Mouse (Mus musculus): ENCODE data around the gene Faah. TPM values are rescaled to one million over a fixed set of nuclear protein-coding genes. Genes with fewer than 3 reads are reported as not detected.

The Faah gene
- total and polyA plus RNA-seq, 3 experiments = 3.4 to 15.1 (median 13.3) TPM

- H3K27ac ChIP-seq (ENCODE audit: insufficient read depth, low read depth) = no peak overlapping the region
- in situ Hi-C loops (cut with MboI; ENCODE audit: low pct_ligation_motif_present, low pct_unique_long_range_greater_than_20kb, low sequenced_read_pairs) (no loop called here), dilution Hi-C loops (cut with MboI; ENCODE audit: extremely low pct_ligation_motif_present, extremely low pct_unique_long_range_greater_than_20kb, low sequenced_read_pairs) (no loop called here)
- H3K79me2 ChIP-seq (replicated peaks; ENCODE audit: control insufficient read depth, extremely low read depth, insufficient read depth, poor library complexity, severe bottlenecking) = no peaks in the 10 kb centered on the region
- no peak overlapping the region for H3K9ac ChIP-seq (ENCODE audit: insufficient read depth, low read depth)
- no peak overlapping the region for H3K4me2 ChIP-seq (ENCODE audit: insufficient read depth, low read depth, poor library complexity, severe bottlenecking)
- peak; percentile 25; the same call in 1 of the 2 replicates for TF ChIP-seq CHD2 (IDR thresholded peaks at IDR 0.05; ENCODE audit: low read length)
- TF ChIP-seq ZNF384 (IDR thresholded peaks at IDR 0.05; ENCODE audit: low read depth, low read length) = no peak
- DNase-seq (ENCODE audit: extremely low read depth) = no peak
- H3K4me1 ChIP-seq (ENCODE audit: control insufficient read depth in 1 of 2, insufficient read depth in 2 of 2) = peaks cover 6 to 18% of the 10 kb centered on the region in 2 experiments; a peak in 3 of 4 replicates
- no peaks in the 10 kb centered on the region for H3K36me3 ChIP-seq (replicated peaks in 1 of 2; ENCODE audit: control insufficient read depth in 1 of 2, insufficient read depth in 1 of 2, low read length in 1 of 2)
- H3K27me3 ChIP-seq (replicated peaks) = peaks cover 90% of the 10 kb centered on the region
- no peak overlapping the region for H3K4me3 ChIP-seq (replicated peaks in 1 of 3; ENCODE audit: low read depth in 2 of 3, low read length in 2 of 3, poor library complexity in 1 of 3)
- H3K9me3 ChIP-seq (replicated peaks; ENCODE audit: low read length) = peaks cover 7% of the 10 kb centered on the region
Measured at GRCm38 (mm10) chr4:115964446-115964845, 53.3 kb downstream of the Faah start.

DNA sequence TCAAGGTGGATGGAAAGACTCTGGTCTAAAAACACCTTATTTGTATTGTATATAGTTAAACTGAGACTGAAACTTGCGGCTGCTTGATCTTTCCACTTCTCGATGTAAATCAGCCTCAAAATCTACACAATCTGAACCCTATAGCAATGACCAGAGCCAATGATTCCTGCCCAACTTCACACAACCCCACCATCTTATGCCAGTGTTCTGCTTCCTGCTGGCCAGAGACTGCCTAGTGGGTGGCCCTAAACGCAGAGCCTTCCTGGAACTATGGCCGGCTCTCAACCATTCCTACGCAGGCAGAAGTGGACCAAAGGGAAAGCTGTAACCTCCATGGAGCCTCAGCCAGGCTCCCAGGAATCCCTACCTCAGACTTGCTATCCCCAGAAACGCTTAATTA is 54.0 kb downstream of the Faah start:
- no peak for DNase-seq (ENCODE audit: extremely low read depth)
- no peak; the same call in 1 of the 2 replicates for TF ChIP-seq EP300 (IDR thresholded peaks at IDR 0.05; ENCODE audit: low read length)
- TF ChIP-seq MAZ (IDR thresholded peaks at IDR 0.05; ENCODE audit: low read depth, low read length) = 0 out of 2 replicates have a peak, but pooled peaks have one; percentile 2
- TF ChIP-seq ZMIZ1 (IDR thresholded peaks at IDR 0.05; ENCODE audit: low read depth, low read length) = no peak
- TF ChIP-seq RCOR1 (conservative IDR thresholded peaks at IDR 0.05; ENCODE audit: low read depth, low read length) = no peak
- no peak for TF ChIP-seq NELFE (IDR thresholded peaks at IDR 0.05; ENCODE audit: low read depth, low read length)
- TF ChIP-seq POLR2A (IDR thresholded peaks at IDR 0.05; ENCODE audit: low read depth, low read length) = no peak
- no peak for TF ChIP-seq ELF1 (IDR thresholded peaks at IDR 0.05; ENCODE audit: low read depth, low read length)
- Histone ChIP-seq H3K36me3 (replicated peaks in 1 of 2; ENCODE audit: control insufficient read depth in 1 of 2, insufficient read depth in 1 of 2, low read length in 1 of 2) (no peaks in the 10 kb centered on the region), H3K9me3 (replicated peaks; ENCODE audit: low read length) (peaks cover 7% of the 10 kb centered on the region), H3K4me1 (ENCODE audit: control insufficient read depth in 1 of 2, insufficient read depth in 2 of 2) (peaks cover 6 to 18% of the 10 kb centered on the region in 2 experiments; a peak in 3 of 4 replicates), H3K79me2 (replicated peaks; ENCODE audit: control insufficient read depth, extremely low read depth, insufficient read depth, poor library complexity, severe bottlenecking) (no peaks in the 10 kb centered on the region), H3K27ac (ENCODE audit: insufficient read depth, low read depth) (no peak overlapping the region), H3K4me3 (replicated peaks in 1 of 3; ENCODE audit: low read depth in 2 of 3, low read length in 2 of 3, poor library complexity in 1 of 3) (no peak overlapping the region), H3K27me3 (replicated peaks) (peaks cover 88% of the 10 kb centered on the region), H3K9ac (ENCODE audit: insufficient read depth, low read depth) (no peak overlapping the region; the same call in 1 of the 2 replicates), H3K4me2 (ENCODE audit: insufficient read depth, low read depth, poor library complexity, severe bottlenecking) (peak overlapping the region; percentile 48; the same call in 1 of the 2 replicates)
- in situ Hi-C loops (cut with MboI; ENCODE audit: low pct_ligation_motif_present, low pct_unique_long_range_greater_than_20kb, low sequenced_read_pairs) = no loop called here
- dilution Hi-C loops (cut with MboI; ENCODE audit: extremely low pct_ligation_motif_present, extremely low pct_unique_long_range_greater_than_20kb, low sequenced_read_pairs) = no loop called here

GRCm38 (mm10) chr4:115962671-115963412 is 54.9 kb downstream of the Faah start:
- H3K27ac ChIP-seq (ENCODE audit: insufficient read depth, low read depth) = no peak overlapping the region
- peak overlapping the region; percentile 48 for H3K4me2 ChIP-seq (ENCODE audit: insufficient read depth, low read depth, poor library complexity, severe bottlenecking)
- DNase-seq (ENCODE audit: extremely low read depth) = peak; percentile 16
- TF ChIP-seq EP300 (IDR thresholded peaks at IDR 0.05; ENCODE audit: low read length) = no peak
- no peak for TF ChIP-seq MYC (IDR thresholded peaks at IDR 0.05; ENCODE audit: low read depth, low read length)
- no peak for TF ChIP-seq KAT2A (IDR thresholded peaks at IDR 0.05; ENCODE audit: insufficient replicate concordance, low read length)
- TF ChIP-seq IRF4 (IDR thresholded peaks at IDR 0.05; ENCODE audit: low read depth, low read length) = 0 out of 2 replicates have a peak, but pooled peaks have one; percentile 7
- TF ChIP-seq NRF1 (IDR thresholded peaks at IDR 0.05; ENCODE audit: low read depth, low read length) = peak; percentile 44; the same call in 1 of the 2 replicates
- no peak for TF ChIP-seq E2F4 (IDR thresholded peaks at IDR 0.05; ENCODE audit: insufficient replicate concordance, low read depth, low read length)
- TF ChIP-seq CTCF (conservative IDR thresholded peaks at IDR 0.05 in 1 of 2, IDR thresholded peaks at IDR 0.05 in 1 of 2; ENCODE audit: low read depth in 2 of 2, low read length in 2 of 2) = peak in 1 of 2 experiments; percentile 30; a peak in 2 of 4 replicates
- peak; percentile 57 for TF ChIP-seq ELF1 (IDR thresholded peaks at IDR 0.05; ENCODE audit: low read depth, low read length)
- TF ChIP-seq MAZ (IDR thresholded peaks at IDR 0.05; ENCODE audit: low read depth, low read length) = 0 out of 2 replicates have a peak, but pooled peaks have one; percentile 3
- peak; percentile 40; the same call in 1 of the 2 replicates for TF ChIP-seq BHLHE40 (IDR thresholded peaks at IDR 0.05; ENCODE audit: low read depth, low read length)
- H3K4me3 ChIP-seq (replicated peaks in 1 of 3; ENCODE audit: low read depth in 2 of 3, low read length in 2 of 3, poor library complexity in 1 of 3) = peak overlapping the region; percentile 40 to 61 (median 45)
- peaks cover 86% of the 10 kb centered on the region for H3K27me3 ChIP-seq (replicated peaks)
- in situ Hi-C loops (cut with MboI; ENCODE audit: low pct_ligation_motif_present, low pct_unique_long_range_greater_than_20kb, low sequenced_read_pairs) = no loop called here
- dilution Hi-C loops (cut with MboI; ENCODE audit: extremely low pct_ligation_motif_present, extremely low pct_unique_long_range_greater_than_20kb, low sequenced_read_pairs) = no loop called here
- H3K9me3 ChIP-seq (replicated peaks; ENCODE audit: low read length) = peaks cover 7% of the 10 kb centered on the region
- no peaks in the 10 kb centered on the region for H3K79me2 ChIP-seq (replicated peaks; ENCODE audit: control insufficient read depth, extremely low read depth, insufficient read depth, poor library complexity, severe bottlenecking)
- peaks cover 6 to 18% of the 10 kb centered on the region in 2 experiments; a peak in 3 of 4 replicates for H3K4me1 ChIP-seq (ENCODE audit: control insufficient read depth in 1 of 2, insufficient read depth in 2 of 2)
- H3K9ac ChIP-seq (ENCODE audit: insufficient read depth, low read depth) = peak overlapping the region; percentile 60
- H3K36me3 ChIP-seq (replicated peaks in 1 of 2; ENCODE audit: control insufficient read depth in 1 of 2, insufficient read depth in 1 of 2, low read length in 1 of 2) = no peaks in the 10 kb centered on the region
